Mouse (Mus musculus): ENCODE measurements around the gene Psmd8. TPM values are rescaled to one million over a fixed set of nuclear protein-coding genes. Genes with fewer than 3 reads are reported as not detected.
"Not testable (repeated sequence)": the region's sequence is repeated elsewhere in the genome, so short reads cannot be mapped to it uniquely, and the experiment has no call there.

The Psmd8 gene
- polyA plus RNA-seq, 1 experiment from 2014 or later = 302 TPM

DNA sequence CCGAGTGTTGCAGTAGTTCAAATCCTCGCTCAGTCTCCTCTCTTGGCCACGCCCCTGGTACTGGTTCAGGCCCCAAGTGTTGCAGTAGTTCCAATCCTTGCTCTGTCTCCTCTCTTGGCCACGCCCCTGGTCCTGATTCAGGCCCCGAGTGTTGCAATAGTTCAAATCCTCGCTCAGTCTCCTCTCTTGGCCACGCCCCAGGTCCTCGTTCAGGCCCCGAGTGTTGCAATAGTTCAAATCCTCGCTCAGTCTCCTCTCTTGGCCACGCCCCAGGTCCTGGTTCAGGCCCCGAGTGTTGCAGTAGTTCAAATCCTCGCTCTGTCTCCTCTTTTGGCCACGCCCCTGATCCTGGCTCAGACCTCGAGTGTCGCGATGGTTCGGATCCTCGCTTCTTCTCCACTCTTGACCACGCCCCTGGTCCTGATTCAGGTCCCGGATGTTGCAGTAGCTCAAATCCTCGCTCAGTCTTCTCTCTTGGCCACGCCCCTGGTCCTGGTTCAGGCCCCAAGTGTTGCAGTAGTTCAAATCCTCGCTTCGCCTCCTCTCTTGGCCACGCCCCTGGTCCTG lies 31.8 kb upstream of the Psmd8 start:
- H3K9me3 ChIP-seq (ENCODE audit: control insufficient read depth, low read length) = no peaks in the 10 kb centered on the region
- H3K36me3 ChIP-seq (ENCODE audit: control insufficient read depth, insufficient read depth, low read length) = no peaks in the 10 kb centered on the region
- no peak overlapping the region for H3K27ac ChIP-seq (replicated peaks; ENCODE audit: low read depth, low read length)
- H3K9ac ChIP-seq (replicated peaks; ENCODE audit: low read length) = no peak overlapping the region
- DNase-seq (no peak), ATAC-seq (ENCODE audit: low FRiP score, low TSS enrichment) (no peak)
- H3K27me3 ChIP-seq (ENCODE audit: control insufficient read depth, insufficient read depth, low read length) = no peaks in the 10 kb centered on the region
- WGBS = 15% methylated on average over 26 of the region's 26 CpGs
- peak overlapping the region; percentile 52 for H3K4me2 ChIP-seq (ENCODE audit: low read length)
- H3K4me1 ChIP-seq (ENCODE audit: control insufficient read depth, insufficient read depth, low read length) = 0 out of 2 replicates have a peak, but pooled peaks cover 6% of the 10 kb centered on the region
- H3K4me3 ChIP-seq (replicated peaks; ENCODE audit: low read depth, low read length) = no peak overlapping the region

DNA sequence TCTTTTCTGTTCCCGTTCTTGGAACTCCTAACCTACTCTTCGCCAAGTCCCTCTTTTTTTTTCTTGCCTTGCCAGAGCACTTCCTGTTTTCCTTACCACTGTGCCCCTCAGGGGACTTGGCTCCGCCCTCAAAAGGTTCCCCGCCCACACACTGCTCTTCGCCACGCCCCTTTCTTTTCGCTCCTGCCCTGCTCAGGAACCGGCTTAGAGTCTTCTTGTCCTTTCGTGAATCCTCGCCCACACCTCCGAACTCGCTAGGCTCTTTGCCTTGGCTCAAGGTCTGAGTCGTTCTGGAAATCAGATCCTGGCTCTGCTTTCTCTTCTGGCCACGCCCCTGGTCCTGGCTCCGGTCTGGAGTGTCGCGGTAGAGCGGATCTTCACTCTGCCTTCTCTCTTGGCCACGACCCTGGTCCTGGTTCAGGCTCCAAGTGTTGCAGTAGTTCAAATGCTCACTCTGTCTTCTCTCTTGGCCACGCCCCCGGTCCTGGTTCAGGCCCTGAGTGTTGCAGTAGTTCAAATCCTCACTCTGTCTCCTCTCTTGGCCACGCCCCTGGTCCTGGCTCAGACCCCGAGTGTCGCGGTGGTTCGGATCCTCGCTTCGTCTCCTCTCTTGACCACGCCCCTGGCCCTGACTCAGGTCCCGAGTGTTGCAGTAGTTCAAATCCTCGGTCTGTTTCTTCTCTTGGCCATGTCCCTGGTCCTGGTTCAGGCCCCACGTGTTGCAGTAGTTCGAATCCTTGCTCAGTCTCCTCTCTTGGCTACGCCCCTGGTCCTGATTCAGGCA lies 31.1 kb upstream of the Psmd8 start:
- Histone ChIP-seq H3K36me3 (ENCODE audit: control insufficient read depth, insufficient read depth, low read length) (no peaks in the 10 kb centered on the region), H3K27ac (replicated peaks; ENCODE audit: low read depth, low read length) (no peak overlapping the region), H3K9me3 (ENCODE audit: control insufficient read depth, low read length) (no peaks in the 10 kb centered on the region), H3K9ac (replicated peaks; ENCODE audit: low read length) (no peak overlapping the region), H3K4me1 (ENCODE audit: control insufficient read depth, insufficient read depth, low read length) (0 out of 2 replicates have a peak, but pooled peaks cover 6% of the 10 kb centered on the region), H3K4me3 (replicated peaks; ENCODE audit: low read depth, low read length) (peak overlapping the region; percentile 18), H3K27me3 (ENCODE audit: control insufficient read depth, insufficient read depth, low read length) (no peaks in the 10 kb centered on the region), H3K4me2 (ENCODE audit: low read length) (peak overlapping the region; percentile 41)
- ATAC-seq (ENCODE audit: low FRiP score, low TSS enrichment) (no peak), DNase-seq (peak; percentile 62)
- 5% methylated on average over 34 of the region's 34 CpGs for WGBS

DNA sequence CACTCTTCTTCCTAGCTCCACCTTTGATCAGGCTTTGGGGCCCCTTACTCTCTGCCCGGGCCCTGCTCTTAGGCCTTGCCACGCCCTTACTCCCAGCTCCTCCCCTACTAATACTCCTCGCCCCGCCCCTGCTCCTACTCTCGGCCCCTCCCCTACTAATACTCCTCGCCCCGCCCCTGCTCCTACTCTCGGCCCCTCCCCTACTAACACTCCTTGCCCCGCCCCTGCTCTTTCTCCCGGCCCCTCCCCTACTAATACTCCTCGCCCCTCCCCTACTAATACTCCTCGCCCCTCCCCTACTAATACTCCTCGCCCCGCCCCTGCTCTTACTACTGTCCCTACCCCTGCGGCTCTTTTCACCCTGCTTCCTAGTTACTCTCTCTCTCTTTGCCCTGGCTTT lies 30.5 kb upstream of the Psmd8 start:
- not testable (repeated sequence) for ATAC-seq (ENCODE audit: low FRiP score, low TSS enrichment); DNase-seq; H3K27me3 ChIP-seq (ENCODE audit: control insufficient read depth, insufficient read depth, low read length); H3K27ac ChIP-seq (replicated peaks; ENCODE audit: low read depth, low read length); H3K4me1 ChIP-seq (ENCODE audit: control insufficient read depth, insufficient read depth, low read length); H3K36me3 ChIP-seq (ENCODE audit: control insufficient read depth, insufficient read depth, low read length); H3K9me3 ChIP-seq (ENCODE audit: control insufficient read depth, low read length); H3K9ac ChIP-seq (replicated peaks; ENCODE audit: low read length)
- Histone ChIP-seq H3K4me3 (replicated peaks; ENCODE audit: low read depth, low read length) (peak overlapping the region; percentile 18; the same call in 1 of the 2 replicates), H3K4me2 (ENCODE audit: low read length) (peak overlapping the region; percentile 41)
- WGBS = 34% methylated on average over 15 of the region's 15 CpGs

DNA sequence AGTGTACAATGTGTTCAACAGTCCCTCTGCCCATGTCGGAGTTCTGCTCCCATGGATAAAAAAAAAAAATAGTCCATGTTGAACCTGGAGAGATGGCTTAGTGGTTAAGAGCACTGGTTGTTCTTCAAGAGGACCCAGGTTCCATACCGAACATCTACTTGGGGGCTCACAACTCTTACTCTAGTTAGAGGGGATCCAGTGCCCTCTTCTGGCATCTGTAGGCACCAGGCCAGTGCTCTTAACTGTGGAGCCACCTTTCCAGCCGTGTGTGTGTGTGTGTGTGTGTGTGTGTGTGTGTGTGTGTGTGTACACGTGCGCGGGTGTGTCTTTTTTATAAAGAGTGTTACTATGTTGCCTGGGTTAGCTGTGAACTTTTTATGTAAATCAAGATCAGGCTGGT lies 22.1 kb upstream of the Psmd8 start:
- Histone ChIP-seq H3K4me3 (replicated peaks; ENCODE audit: low read depth, low read length) (no peak overlapping the region), H3K9me3 (ENCODE audit: control insufficient read depth, low read length) (no peaks in the 10 kb centered on the region), H3K4me2 (ENCODE audit: low read length) (no peak overlapping the region), H3K27me3 (ENCODE audit: control insufficient read depth, insufficient read depth, low read length) (no peaks in the 10 kb centered on the region), H3K27ac (replicated peaks; ENCODE audit: low read depth, low read length) (no peak overlapping the region), H3K36me3 (ENCODE audit: control insufficient read depth, insufficient read depth, low read length) (no peaks in the 10 kb centered on the region), H3K9ac (replicated peaks; ENCODE audit: low read length) (no peak overlapping the region), H3K4me1 (ENCODE audit: control insufficient read depth, insufficient read depth, low read length) (no peaks in the 10 kb centered on the region)
- DNase-seq (no peak), ATAC-seq (ENCODE audit: low FRiP score, low TSS enrichment) (no peak)
- 81% methylated on average over 6 of the region's 6 CpGs for WGBS

DNA sequence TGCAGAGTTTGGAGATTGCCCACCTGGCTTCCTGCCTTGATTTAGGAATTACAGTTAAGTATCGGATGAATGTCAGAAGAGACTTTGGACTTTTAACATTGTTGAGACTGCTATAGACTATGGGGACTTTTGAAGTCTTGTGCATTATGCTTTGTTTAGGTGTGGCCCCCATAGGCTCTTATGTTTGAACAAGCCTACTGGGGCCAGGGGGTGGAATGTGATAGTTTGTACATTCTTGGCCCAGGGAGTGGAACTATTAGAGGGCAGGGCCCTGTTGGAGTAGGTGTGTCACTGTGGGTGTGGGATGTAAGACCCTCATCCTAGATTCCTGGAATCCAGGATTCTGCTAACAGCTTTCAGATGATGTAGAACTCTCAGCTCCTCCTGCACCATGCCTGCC lies 13.7 kb upstream of the Psmd8 start:
- H3K36me3 ChIP-seq (ENCODE audit: control insufficient read depth, insufficient read depth, low read length); H3K27ac ChIP-seq (replicated peaks; ENCODE audit: low read depth, low read length); H3K4me3 ChIP-seq (replicated peaks; ENCODE audit: low read depth, low read length); H3K4me2 ChIP-seq (ENCODE audit: low read length); DNase-seq; H3K9me3 ChIP-seq (ENCODE audit: control insufficient read depth, low read length); ATAC-seq (ENCODE audit: low FRiP score, low TSS enrichment); H3K9ac ChIP-seq (replicated peaks; ENCODE audit: low read length); H3K27me3 ChIP-seq (ENCODE audit: control insufficient read depth, insufficient read depth, low read length); H3K4me1 ChIP-seq (ENCODE audit: control insufficient read depth, insufficient read depth, low read length): not testable (repeated sequence)
- WGBS = 100% methylated on average over 1 of the region's 1 CpGs

DNA sequence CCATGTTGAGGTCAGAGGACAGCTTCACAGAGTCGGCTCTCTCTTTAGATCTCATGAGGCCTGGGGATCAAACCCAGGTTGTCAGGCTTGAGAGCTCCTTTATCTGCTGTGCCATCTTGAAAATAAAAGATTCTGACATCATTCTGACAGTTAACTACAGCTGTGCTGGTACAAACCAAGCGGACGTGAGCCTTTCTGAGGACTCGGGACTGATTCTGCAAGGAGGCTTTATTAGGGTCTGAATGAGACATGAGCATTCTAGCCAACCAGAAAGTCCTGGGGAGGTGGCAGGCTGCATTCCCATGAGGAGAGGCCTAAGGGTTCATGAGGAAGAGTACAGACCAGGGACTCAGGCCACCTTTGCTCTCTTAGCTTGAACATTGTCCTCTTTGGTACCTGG lies 822 bp upstream of the Psmd8 start:
- Histone ChIP-seq H3K4me1 (ENCODE audit: control insufficient read depth, insufficient read depth, low read length) (peaks cover 15% of the 10 kb centered on the region), H3K27ac (replicated peaks; ENCODE audit: low read depth, low read length) (peak overlapping the region; percentile 74), H3K4me2 (ENCODE audit: low read length) (peak overlapping the region; percentile 48; the same call in 1 of the 2 replicates)
- H3K27me3 ChIP-seq (ENCODE audit: control insufficient read depth, insufficient read depth, low read length); H3K9me3 ChIP-seq (ENCODE audit: control insufficient read depth, low read length); H3K4me3 ChIP-seq (replicated peaks; ENCODE audit: low read depth, low read length); DNase-seq; ATAC-seq (ENCODE audit: low FRiP score, low TSS enrichment); H3K36me3 ChIP-seq (ENCODE audit: control insufficient read depth, insufficient read depth, low read length); H3K9ac ChIP-seq (replicated peaks; ENCODE audit: low read length): not testable (repeated sequence)
- WGBS = 85% methylated on average over 4 of the region's 4 CpGs

DNA sequence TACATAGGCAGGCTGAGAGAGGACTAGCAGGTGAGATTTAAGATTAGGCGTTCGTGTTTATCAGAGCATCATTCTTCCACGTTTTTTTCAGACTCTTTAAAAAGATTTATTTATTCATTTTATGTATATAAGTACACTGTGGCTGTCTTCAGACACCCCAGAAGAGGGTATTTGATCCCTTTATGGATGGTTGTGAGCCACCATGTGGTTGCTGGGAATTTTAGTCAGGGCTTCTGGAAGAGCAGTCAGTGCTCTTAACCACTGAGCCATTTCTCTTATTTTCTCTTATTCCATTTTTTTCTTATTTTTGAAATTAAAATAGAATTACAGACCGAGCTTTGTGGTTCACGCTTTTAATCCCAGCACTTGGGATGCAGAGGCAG lies 344 bp upstream of the Psmd8 start:
- DNase-seq = no peak
- ATAC-seq (ENCODE audit: low FRiP score, low TSS enrichment) = 0 out of 2 replicates have a peak, but pooled peaks have one; percentile 29
- Histone ChIP-seq H3K4me3 (replicated peaks; ENCODE audit: low read depth, low read length) (peak overlapping the region; percentile 81), H3K36me3 (ENCODE audit: control insufficient read depth, insufficient read depth, low read length) (peaks cover 15% of the 10 kb centered on the region), H3K9ac (replicated peaks; ENCODE audit: low read length) (0 out of 2 replicates have a peak overlapping the region, but pooled peaks have one; percentile 34), H3K9me3 (ENCODE audit: control insufficient read depth, low read length) (no peaks in the 10 kb centered on the region), H3K4me2 (ENCODE audit: low read length) (peak overlapping the region; percentile 48), H3K27me3 (ENCODE audit: control insufficient read depth, insufficient read depth, low read length) (no peaks in the 10 kb centered on the region), H3K4me1 (ENCODE audit: control insufficient read depth, insufficient read depth, low read length) (peaks cover 15% of the 10 kb centered on the region), H3K27ac (replicated peaks; ENCODE audit: low read depth, low read length) (peak overlapping the region; percentile 74)
- WGBS = 40% methylated on average over 5 of the region's 5 CpGs

DNA sequence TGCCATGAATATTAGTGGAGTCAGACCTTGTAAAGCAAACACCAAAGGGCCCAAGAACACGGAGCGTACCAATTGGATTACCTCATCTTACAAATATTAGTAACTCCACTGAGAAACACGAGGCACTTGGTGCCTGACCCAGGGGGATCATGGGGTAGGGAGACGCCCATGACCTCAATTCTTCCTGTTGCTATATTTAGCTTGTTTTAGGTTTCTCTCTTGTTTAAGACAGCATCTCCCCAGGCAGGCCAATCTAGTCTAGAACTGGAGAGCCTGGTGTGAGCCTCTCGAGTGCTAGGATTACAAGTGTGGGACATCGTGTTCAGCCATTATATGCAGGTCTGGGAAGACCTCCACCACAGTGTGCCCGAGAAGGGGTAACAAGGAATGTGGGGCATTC lies 1.2 kb downstream of the Psmd8 start:
- Histone ChIP-seq H3K4me1 (ENCODE audit: control insufficient read depth, insufficient read depth, low read length) (peaks cover 15% of the 10 kb centered on the region), H3K9me3 (ENCODE audit: control insufficient read depth, low read length) (no peaks in the 10 kb centered on the region), H3K36me3 (ENCODE audit: control insufficient read depth, insufficient read depth, low read length) (peaks cover 30% of the 10 kb centered on the region), H3K9ac (replicated peaks; ENCODE audit: low read length) (peak overlapping the region; percentile 73), H3K4me3 (replicated peaks; ENCODE audit: low read depth, low read length) (peak overlapping the region; percentile 81), H3K27me3 (ENCODE audit: control insufficient read depth, insufficient read depth, low read length) (peaks cover 2% of the 10 kb centered on the region; the same call in 1 of the 2 replicates), H3K4me2 (ENCODE audit: low read length) (peak overlapping the region; percentile 89), H3K27ac (replicated peaks; ENCODE audit: low read depth, low read length) (no peak overlapping the region)
- no peak for ATAC-seq (ENCODE audit: low FRiP score, low TSS enrichment)
- 52% methylated on average over 7 of the region's 7 CpGs for WGBS
- DNase-seq = no peak

DNA sequence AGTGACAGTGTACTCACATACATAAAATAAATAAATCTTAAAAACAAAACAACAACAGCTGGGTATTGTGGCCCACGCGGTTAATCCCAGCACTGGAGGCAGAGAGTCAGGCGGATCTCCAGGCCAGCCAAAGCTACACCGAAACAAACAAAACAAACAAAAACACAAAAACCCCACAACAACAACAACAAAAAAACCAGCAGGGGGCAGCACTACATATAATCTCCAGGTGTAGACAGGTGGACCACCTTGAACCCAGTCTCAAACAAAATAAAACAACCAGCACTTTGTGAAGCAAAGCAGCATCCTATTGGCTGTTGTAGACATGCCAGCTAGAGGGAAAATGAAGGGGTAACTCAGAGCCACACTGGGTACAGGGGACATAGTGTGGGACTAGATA lies 2.4 kb downstream of the Psmd8 start:
- no peak overlapping the region for H3K27ac ChIP-seq (replicated peaks; ENCODE audit: low read depth, low read length)
- H3K4me3 ChIP-seq (replicated peaks; ENCODE audit: low read depth, low read length) = no peak overlapping the region

More for the DNA sequence above, 2.4 kb downstream of the Psmd8 start:
- H3K9me3 ChIP-seq (ENCODE audit: control insufficient read depth, low read length) = no peaks in the 10 kb centered on the region
- peaks cover 15% of the 10 kb centered on the region for H3K4me1 ChIP-seq (ENCODE audit: control insufficient read depth, insufficient read depth, low read length)
- H3K9ac ChIP-seq (replicated peaks; ENCODE audit: low read length) = no peak overlapping the region
- DNase-seq (no peak), ATAC-seq (ENCODE audit: low FRiP score, low TSS enrichment) (no peak)
- 92% methylated on average over 4 of the region's 4 CpGs for WGBS
- peaks cover 42% of the 10 kb centered on the region for H3K36me3 ChIP-seq (ENCODE audit: control insufficient read depth, insufficient read depth, low read length)
- peak overlapping the region; percentile 89 for H3K4me2 ChIP-seq (ENCODE audit: low read length)
- peaks cover 12% of the 10 kb centered on the region for H3K27me3 ChIP-seq (ENCODE audit: control insufficient read depth, insufficient read depth, low read length)

All from midbrain, embryonic 14.5 days (tissue).